Mouse (Mus musculus) lung, postnatal 14 days (tissue): ENCODE measurements around the gene Serpina3i.
"Not testable (repeated sequence)": the region's sequence is repeated elsewhere in the genome, so short reads cannot be mapped to it uniquely, and the experiment has no call there.

Experiments
- DNase-seq: peaks from one replicate; pipeline ENCODE4 v3.0.0; 2021

Serpina3i gene

DNA sequence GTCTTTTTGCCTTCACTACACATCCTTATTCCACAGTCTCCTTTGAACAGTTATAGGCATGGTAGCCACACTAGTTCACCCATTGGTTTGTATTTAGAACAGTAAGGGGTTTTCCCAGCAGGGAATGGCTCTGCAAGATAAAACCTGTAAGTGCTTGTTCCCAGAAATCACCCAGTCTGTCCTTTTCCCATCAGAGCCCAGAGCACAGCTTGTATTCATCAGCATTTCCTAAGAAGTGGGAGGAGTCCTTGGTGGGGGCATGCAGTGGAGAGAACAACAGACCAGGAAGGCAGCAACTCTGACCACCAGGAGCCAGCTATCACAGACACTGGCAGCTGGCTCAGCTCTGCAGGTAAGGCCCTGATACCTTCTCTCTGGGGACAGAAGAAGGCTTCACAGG lies at the start of gene Serpina3i:
Serpina3i (plus strand) TSS at position 260 of the 400 bp plus-strand sequence.
- DNase-seq = peak; percentile 13

DNA sequence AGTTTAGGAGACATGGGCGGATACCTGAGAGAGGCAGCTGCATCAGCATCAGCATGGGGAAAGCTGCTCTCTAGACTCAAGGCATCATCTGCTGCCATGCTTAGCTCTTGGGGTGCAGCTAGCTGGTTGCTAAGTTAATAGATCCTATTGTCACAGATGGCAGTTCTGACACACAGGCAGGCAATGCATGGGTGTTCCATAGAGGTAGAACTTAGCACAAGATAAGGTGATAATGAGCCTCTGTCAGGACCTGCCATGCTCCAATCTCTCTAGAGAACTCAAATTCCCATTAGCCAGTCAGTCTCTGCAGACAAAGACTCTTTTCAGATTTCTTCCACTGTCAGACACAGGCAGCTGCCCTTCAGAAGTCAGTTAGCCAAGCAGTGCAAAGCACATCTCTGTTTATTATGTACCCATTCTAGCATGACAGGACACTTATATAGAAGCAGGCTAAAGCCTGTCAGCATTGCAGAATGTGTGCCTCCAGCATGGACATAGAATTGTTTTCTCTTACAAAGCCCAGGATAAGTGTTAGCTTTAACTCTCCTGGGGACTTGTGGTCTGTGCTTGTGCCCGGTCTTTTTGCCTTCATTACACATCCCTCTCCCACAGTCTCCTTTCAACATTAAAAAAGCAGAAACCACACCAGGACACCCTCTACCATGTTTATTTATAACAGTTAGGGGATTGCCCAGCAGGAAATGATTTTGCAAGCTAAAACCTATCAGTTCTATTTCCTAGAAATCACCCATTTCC lies 49.1 kb upstream of the Serpina3i start:
- DNase-seq = no peak

DNA sequence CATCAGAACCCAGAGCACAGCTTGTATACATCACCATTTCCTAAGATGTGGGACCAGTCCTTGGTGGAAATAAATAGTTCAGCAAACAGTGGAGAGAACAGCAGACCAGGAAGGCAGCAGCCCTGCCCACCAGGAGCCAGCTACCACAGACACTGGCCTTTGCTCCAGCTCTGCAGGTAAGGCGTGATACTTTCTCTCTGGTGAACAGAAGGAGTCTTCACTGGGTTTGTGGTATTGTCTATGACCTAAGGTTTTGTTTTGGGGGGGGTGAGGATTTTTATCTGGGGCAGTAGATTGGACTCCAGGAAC lies 48.5 kb upstream of the Serpina3i start, which contains the start of gene Serpina3f:
Serpina3f (plus strand) TSS at position 100 of the 309 bp plus-strand sequence.
- DNase-seq = no peak

DNA sequence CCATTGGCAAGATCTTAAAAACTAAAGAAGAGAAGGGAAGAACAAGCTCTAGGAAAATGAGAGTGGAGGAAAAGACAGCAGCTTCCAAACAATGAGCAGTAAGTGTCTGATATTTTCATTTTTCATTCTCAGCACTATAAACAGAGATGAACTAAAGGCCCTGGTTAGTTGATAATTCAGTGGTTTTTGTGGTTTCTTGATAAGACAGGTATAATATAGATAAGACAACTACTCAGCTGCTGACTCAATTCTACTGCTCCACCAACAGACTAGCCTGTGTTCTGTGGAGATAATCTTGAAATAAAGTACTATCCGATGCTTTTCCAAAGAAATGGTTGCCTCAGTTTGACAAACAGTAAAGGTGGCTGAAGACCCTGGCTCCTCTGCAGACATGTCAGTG lies 47.7 kb upstream of the Serpina3i start:
- DNase-seq = no peak

DNA sequence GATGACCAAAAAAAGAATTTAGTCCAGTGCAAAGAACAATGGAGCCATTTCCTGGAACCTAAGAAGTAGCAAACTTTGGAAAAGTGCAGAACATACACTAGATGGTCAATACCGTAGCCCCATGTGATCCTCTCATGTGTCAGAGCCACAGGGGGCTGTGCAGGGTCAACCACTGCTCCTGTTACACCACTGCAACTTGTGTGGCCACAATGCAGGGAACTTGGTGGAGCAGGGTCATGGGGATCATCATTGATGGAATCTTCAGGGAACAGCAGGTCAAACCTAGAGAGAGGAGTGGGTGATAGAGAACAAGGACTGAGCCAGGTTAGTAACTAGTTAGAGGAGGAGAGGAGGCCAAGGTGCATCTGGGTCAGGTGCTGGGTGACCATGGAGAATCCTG lies 41.3 kb upstream of the Serpina3i start:
- no peak for DNase-seq

DNA sequence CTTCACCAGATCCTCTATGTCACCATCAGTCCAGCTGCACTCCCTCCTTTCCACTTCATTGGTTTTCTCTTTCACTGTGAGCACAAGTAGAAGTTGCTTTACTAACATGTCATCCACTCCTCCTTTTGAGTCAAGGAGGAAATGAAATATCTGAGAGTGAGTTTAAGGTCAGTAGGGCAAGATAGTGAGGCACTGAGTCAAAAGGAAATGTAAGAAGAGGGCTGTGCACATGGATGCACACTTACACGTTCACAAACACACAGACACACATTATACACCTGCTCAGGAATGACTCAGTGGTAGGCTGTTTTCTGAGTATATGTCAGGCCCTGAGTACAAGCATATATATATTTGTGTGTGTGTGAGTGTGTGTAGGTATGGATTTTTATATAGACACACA lies 39.2 kb upstream of the Serpina3i start:
- DNase-seq = no peak

DNA sequence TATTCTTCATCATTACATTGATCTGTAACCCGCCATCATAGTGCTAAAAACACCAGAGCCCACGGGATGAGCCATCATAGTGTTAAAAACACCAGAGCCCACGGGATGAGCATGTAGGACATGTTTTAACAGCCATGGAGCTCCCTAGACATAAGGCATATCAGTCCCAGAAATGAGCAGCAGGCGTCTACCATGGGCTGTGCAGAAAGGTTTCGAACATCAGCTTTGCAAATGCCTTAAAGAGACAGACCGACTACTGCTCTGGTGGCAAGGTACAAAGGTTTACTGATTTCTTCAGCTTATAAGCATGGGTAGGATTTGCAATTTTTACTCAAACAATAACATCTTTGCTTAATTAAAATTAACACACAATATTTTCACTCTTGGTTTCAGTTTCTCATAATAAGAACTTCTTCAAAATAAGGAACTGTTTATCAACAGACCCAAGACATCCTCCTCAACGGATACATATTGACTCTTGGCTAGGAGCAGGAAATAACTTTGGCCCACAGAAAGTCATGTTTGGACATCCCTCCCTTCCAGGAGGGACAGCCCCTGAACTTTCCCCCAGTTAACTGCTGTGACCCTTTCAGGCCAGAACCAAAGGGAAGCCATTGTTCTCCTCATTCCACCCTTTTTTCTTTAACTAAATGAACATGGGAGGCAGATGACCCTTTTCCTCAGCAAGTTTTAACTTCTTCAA lies 38.2 kb upstream of the Serpina3i start:
- DNase-seq = no peak

DNA sequence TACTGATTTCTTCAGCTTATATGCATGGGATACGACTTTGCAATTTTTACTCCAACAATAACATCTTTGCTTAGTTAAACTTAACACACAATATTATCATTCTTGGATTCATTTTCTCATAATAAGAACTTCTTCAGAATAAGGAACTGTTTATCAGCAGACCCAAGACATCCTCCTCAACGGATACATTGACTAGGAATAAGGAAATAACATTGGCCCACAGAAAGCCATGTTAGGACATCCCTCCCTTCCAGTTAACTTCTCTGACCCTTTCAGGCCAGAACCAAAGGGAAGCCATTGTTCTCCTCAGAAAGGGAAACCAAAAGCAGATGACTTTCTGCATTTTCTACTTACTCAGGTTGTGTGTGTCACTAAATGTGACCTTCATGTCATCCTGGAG lies 32.2 kb upstream of the Serpina3i start:
- no peak for DNase-seq

DNA sequence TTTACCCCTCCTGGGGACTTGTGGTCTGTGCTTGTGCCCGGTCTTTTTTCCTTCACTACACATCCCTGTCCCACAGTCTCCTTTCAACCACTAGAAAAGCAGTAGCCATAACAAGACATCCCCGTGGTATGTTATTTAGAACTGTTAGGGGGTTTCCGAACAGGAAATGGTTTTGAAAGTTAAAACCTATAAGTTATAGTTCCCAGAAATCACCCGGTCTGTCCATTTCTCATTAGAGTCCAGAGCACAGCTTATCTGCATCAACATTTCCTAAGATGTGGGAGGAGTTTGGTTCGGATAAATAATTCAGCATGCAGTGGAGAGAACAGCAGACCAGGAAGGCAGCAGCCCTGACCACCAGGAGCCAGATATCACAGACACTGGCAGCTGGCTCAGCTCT lies 27.0 kb upstream of the Serpina3i start, which contains the start of gene Serpina3g:
Serpina3g (plus strand) TSS at position 331 of the 400 bp plus-strand sequence.
- DNase-seq = no peak

DNA sequence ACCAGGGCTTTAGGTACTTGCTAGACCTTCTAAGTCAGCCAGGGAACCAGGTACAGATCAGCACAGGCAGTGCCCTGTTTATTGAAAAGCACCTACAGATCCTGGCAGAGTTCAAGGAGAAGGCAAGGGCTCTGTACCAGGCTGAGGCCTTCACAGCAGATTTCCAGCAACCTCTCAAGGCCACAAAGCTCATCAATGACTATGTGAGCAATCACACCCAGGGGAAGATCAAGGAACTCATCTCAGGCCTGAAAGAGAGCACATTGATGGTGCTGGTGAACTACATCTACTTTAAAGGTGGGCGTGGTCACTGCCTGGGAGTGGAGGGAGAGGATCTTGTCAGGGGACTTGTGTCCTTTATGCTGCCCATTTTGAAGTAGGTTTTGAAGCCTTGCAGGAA lies 24.9 kb upstream of the Serpina3i start:
- DNase-seq = not testable (repeated sequence)

DNA sequence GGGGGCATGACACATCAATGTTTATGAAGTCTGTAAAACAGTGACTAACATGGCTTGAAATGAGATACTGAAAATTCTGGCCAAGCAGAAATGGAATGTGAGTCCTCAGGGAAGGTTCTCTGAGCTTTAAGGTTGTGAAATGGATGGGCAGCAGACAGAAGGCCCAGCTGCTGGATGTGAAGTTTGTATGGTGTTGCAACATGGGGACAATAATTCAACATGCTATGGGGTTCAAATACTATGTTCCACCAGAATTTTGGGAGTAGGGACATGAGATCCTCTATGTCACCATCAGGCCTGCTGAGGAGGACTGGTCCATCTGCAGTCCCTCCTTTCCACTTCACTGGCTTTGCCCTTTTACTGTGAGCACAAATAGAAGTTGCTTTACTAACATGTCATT lies 19.6 kb upstream of the Serpina3i start:
- peak; percentile 2 for DNase-seq

DNA sequence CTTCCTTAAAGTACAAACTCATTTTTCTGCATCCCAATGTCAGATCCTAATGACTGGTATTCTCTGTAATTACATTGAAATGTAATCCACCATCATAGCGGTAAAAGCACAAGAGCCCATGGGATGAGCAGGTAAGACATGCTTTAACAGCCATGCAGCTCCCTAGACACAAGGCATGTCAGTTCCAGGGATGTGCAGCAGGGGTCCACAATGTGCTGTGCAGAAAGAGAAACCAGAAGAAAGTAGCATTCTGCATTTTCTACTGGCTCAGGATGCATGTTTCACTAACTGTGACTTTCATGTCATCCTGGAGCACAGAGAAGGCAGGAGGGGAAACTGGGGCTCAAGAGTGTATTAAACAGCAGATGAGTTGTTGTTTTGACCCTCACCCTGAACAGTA lies 17.8 kb upstream of the Serpina3i start:
- peak; percentile 14 for DNase-seq

DNA sequence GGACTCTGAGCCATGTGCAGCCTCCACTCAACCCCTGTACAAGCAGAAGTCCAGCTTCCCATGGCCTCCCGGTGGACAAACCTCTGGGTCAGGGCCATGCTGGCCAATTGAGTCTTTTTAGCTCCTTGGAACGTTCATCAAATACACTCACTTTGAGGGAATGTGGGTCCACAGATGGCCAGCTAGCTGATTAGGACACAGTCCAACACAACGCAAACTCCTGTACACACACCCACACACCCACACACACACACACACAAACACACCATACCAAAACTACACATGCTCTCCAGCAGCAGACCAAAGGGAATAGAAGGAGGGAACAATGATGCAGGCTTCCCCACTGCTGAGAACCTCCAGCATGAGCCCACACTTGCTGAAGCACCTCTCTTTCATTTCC lies 17.3 kb upstream of the Serpina3i start:
- no peak for DNase-seq

DNA sequence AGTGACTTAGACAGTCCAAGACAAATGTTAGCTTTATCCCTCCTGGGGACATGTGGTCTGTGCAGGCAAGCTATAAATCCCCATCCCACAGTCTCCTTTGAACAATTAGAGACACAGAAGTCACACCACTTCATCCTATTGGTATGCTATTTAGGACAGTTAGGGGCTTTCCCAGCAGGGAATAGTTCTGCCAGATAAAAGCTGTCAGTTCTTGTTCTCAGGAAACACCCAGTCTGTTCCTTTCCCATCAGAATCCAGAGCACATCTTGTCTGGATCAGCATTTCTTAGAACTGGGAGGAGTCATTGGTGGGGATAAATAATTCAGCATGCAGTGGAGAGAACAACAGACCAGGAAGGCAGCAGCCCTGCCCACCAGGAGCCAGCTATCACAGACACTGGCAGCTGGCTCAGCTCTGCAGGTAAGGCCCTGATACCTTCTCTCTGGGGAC lies 15.3 kb upstream of the Serpina3i start:
- DNase-seq = peak; percentile 4

DNA sequence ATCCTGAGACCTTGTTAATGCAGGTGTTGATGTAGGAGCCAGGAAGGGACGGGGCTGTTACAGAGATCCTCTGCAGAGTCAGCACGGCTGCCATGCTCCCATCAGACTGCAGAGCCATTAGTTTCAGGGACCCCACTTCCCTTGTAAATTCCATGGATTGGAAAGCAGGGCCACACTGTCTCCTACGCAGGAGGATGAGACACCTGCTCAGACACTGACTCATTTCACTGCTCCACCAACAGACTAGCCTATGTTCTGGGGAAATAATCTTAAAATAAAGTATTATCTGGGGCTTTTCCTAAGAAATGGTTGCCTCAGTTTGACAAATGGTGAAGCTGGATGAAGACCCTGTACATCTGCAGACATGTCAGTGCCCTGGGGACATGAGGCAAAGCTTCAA lies 14.7 kb upstream of the Serpina3i start:
- no peak for DNase-seq

DNA sequence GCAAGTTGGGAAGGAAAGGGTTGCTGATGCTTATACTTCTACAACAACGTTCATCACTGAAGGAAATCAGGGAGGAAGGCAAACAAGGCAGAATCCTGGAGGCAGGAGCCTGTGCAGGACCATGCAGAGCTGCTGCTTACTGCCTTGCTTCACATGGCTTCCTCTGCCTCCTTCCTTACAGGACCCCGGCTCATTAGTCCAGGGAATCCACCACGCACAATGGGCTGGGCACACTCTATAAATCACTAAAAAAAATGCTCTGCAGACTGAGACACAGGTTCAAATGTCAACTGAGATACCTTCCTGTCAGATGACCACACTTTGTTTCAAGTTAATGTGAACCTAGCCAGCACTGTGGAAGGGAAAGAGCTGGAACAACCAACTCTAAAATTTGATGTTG lies 1.9 kb upstream of the Serpina3i start:
- no peak for DNase-seq

DNA sequence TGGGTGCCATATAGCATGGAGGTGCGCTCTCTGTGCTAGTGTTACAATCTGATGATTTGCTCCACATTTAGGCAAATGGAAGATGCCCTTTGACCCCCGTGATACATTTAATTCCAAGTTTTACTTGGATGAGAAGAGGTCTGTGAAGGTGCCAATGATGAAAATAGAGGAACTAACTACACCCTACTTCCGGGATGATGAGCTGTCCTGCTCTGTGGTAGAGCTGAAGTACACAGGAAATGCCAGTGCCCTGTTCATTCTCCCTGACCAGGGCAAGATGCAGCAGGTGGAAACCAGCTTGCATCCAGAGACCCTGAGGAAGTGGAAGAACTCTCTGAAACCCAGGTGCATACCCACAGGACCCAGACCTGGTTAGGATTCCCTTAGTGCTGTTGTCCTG lies 3.5 kb downstream of the Serpina3i start:
- no peak for DNase-seq

DNA sequence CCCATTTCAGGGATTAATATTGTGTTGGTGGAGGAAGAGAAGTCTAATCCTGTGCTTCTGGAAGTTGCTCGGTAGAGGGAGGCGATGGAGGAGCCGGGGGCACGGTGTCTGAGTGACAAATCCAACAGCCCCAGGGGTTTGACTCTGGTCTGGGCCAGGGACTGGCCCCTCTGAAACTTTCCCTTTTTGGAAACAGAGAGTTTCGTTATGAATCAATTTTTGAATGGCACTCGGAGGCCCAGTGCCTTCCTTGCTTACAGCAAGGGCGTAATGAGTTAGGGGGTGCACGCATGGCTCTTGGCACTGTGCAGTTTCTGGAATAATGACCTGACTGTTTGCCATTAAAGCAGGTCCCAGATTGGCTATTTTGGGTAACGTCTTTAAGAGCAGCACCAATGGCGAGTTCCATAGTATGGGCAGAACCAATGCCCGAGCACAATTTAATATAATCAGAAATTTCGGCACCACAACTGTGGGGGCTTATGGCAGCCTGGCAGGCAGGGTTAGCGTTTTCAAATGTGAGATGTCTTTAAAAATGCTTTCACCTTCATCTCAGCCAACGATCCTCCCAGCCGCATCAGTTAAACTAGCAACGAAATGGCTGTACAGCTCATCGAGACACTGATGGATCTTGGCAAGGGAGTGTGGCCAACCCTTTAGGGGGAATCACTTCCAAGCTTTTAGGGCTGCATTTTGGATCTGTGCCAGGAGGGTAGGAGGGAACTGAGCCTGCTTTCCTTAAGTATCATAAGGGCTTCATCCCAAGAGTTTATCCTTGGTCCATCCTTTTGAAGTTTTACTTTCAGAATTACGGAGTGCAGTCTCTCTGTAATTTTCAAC lies 15.5 kb downstream of the Serpina3i start:
- no peak for DNase-seq

DNA sequence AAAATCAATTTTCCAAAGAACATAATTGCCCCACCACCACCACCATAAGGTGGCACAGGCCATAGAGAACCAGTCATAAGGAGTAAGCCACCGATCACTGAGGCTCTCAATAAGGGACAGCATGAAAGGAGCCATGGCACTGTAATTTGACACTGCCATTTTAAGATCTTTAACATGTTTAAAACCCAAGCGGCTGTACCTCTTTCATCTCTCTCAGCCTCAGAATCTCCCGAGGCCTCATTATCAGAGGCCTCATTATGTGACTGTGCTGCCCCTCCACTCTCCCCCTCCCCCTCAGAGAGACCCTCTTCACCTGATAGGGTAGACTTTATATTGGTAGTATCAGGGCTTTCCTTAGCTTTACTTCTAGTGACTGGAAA lies 16.1 kb downstream of the Serpina3i start:
- no peak for DNase-seq

DNA sequence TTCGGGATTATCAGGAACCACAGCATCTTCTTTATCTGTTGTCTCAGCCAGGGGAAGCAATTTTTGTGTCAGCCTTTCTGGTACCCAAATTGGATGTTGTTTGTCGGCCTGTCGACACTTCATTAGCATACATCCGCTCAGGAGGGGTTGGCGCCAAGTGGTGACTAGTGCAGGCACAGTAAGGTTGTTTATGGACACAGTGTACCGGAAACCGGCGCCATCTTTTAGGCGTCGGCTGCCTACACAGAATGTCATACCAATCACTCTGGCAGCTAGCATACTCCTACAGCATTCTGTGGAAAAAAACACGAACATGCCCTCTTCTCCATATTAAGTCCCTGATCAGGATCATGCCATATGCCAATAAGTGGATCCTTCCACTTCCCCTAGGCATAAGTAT lies 20.5 kb downstream of the Serpina3i start:
- no peak for DNase-seq

DNA sequence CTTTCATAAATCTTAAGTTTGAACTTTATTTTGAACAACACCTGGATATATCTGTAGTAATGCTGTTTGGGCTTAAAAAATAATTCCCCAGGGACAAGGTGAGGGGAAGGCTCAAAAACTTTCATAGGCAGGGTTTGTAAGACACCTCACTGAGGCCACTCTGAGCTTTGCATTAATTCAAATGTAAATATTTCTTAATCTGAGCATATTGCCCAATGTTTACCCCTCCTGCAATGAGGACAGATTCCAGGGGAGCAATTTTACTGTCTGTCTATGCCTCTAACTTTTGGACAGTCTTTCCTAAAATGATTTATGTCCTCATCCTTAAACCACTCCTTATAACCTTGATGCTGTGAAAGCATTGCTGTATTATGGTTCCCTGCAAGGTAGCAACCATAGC lies 25.4 kb downstream of the Serpina3i start:
- DNase-seq = no peak

DNA sequence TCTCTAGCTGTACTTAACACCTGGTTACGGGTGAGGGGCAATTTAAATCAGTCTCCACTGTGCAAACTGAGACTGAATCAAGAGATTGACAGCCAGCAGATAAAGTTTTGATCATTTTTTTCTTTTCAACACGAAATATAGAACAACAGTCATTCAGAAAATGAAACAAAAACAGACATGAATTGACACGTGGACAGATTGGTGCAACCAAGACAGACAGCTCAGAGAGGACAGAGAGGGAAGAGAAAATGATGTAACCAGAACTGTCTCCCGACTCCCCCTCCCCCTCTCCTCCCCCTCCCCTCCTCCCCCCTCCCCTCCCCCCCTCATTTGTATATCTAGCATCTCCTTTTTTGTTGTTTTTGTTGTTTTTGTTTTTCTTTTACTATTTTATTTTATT lies 26.9 kb downstream of the Serpina3i start:
- no peak for DNase-seq

DNA sequence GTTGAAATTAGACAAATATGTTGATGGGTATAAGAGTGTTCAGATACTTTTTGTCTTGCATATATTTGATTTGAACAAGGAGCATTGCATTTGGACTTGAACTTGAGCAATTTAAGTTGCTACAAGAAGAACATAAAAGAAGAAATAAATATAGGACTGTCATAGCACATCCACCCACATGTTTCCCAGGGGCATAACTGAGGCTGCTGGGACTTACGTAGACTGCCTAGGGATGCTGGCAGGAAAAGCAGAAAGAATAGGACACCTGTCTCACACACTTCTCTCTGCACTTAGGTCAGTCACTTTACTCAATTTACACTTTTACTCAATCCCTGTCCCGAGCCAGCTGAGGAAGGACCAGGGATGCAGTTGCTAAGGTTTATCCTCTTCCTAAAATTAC lies 31.0 kb downstream of the Serpina3i start:
- DNase-seq = no peak

DNA sequence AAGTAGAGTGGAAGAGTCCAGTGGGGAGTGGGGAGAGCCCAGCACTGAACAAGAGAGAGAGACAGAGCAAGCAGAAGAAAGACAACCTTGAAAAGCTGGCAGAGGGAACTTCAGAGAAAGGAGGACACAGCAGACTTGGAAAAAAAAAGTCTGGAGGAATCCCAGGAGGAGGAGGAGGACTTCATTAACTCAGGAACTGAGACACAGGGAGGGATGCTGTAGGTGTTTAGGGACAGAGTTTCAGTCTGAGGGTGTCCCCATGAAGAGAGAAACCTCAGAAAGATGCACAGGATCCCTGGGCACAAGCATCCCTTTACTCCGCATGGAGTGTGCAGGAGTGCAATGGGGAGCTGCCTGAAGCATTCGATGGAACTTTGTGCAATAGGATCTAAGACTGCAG lies 35.1 kb downstream of the Serpina3i start:
- DNase-seq = no peak
